Mouse (Mus musculus) heart, postnatal 14 days (tissue): ENCODE data around the gene Fbxo31. TPM values are rescaled to one million over a fixed set of nuclear protein-coding genes. Genes with fewer than 3 reads are reported as not detected.

Source experiments
- DNase-seq, 2 experiments: peaks; one replicate each; pipeline ENCODE4 v3.0.0; 2021 to 2022
- intact Hi-C: fragments of 180-260 bp; cut with DNase I; formaldehyde crosslinking; loops from one replicate; pipeline ENCODE4 v1.15.1; 2025
- total RNA-seq, 2 experiments: library from RNA; stranded (reverse); gene quantifications; 2 replicates each; pipeline ENCODE4 v1.2.3; 2021

Gene Fbxo31
- total RNA-seq, 2 experiments from 2014 or later: 74.4 to 93.8 TPM

DNA sequence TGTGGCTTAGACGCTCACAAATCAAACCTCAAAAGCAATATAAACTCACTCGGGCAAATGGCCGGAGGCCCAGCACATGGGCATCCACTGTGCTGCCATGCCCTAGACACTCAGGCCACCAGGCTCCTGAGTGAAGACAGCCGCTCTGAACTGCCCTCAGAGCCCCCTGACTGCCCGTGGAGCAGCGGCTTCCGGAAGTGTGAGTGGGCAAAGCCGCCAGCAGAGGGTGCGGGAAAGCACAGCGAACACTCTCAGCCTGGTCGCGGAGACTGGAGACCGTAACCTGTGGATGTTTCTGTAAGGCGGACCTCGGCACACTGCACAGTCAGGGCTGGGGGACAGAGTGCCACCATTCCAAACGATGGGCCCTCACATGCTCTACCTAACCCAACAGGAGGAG, 20.1 kb downstream of the Fbxo31 start:
- intact Hi-C loops: no loop called here
- DNase-seq: no peak

GRCm38 (mm10) chr8:121557746-121558145, 20.9 kb downstream of the Fbxo31 start:
- intact Hi-C loops: no loop called here

GRCm38 (mm10) chr8:121553831-121554475, 24.7 kb downstream of the Fbxo31 start:
- intact Hi-C loops: no loop called here
- no peak for DNase-seq

More at GRCm38 (mm10) chr8:121557746-121558145, 20.9 kb downstream of the Fbxo31 start:
- no peak for DNase-seq

DNA sequence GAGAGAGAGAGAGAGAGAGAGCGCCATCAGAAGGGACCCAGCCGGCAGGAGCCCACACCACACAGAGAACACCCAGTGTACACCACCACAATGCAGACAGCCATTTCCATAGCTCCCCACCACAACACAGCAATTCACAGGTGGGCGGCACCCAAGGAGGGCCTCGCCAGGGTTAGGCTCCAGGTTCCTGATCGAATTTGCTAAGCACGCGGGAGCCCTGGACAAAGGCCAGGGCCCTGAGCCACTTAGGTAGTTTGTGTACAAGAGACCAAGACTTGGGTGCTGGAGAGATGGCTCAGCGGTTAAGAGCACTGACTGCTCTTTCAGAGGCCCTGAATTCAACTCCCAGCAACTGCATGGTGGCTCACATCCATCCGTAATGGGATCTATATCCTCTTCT, 26.1 kb downstream of the Fbxo31 start:
- intact Hi-C loops: no loop called here
- DNase-seq: no peak

DNA sequence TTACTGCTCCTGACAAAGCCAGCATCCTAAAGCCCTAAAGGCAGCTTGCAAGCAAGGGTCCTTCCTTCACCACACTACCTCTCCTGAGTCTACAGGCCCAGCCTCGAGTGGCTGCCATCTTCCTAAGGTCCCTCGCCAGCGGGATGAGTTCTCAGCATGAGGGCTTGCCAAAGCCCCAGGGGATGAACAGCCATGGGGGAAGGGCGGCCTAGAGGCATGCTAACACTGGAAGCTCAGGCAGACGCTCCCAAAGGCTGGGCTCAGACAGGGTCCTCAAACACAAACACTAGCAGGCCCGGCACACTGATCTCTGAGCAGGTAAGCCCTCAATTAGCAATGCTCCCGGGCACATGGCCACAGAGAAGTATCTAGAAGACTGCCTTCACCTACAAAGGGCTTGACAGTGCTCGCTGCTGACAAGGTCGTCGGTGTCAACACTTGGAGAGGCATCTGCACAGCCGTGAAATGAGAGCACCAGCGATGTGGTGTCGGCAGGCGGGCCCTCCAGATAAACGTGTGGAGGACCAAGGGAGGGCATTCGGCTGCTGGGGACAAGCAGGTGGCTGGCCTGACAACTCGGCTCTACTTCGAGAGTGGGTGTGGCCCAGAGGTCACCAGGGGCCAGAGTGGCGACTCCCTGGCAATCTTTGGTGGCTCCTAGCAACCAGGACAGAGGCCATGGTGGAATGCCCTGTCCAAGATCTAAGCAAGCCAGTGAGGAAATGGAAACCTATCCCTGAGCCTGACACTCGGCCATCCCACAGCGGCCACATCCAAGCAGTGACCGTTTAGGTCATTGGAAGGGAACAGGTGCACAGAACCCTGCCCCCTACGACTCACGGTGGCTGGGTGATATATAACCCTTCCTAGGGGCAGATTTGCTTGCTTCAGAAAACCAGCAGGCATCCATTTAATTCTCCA, 27.3 kb downstream of the Fbxo31 start:
- intact Hi-C loops: no loop called here
- no peak for DNase-seq

DNA sequence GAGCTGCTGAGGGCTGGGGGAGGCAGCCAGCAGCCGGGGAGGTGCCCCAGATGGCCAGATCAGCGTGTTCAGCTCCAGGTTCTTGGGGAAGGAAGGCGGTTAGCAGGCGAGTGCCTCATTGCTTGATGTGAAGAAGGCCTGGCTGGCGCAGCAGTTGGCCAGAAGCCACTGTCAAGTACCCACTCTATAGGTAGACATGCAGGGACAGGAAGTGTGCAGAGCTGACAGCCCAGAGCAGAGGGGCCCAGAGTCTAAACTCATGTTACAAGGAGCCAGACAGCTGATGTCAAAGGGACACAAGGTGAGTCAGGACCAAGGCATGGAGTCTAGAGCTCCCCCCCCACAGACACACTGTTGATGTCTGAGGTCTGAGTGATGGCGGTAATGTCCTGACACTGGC, 28.6 kb downstream of the Fbxo31 start:
- intact Hi-C loops: no loop called here
- no peak for DNase-seq

DNA sequence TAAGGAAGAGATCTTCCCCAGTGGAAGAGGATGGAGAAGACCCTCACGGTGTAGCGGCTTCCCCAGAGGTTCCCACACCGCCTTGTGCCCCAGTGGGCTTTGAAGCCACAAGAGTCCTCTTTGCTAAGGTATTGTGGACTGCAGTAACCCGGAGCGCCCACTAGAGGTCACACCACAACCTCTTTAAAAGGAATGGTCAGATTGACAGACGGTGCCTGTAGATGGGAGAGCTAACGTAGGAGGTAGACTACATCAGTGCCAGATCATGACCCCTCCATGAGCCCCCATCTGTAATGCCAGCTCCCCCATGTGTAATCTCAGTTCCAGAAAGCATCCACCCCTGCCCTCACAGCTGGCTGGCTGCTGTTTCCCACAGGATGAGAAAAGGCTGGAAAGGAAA, 31.5 kb downstream of the Fbxo31 start:
- peak; percentile 74 to 82 for DNase-seq
- intact Hi-C loops: loop anchor here (5.0 to 10.0 kb wide), 3 partner anchors 125 to 288 kb away; no protein-coding TSS in a partner anchor

DNA sequence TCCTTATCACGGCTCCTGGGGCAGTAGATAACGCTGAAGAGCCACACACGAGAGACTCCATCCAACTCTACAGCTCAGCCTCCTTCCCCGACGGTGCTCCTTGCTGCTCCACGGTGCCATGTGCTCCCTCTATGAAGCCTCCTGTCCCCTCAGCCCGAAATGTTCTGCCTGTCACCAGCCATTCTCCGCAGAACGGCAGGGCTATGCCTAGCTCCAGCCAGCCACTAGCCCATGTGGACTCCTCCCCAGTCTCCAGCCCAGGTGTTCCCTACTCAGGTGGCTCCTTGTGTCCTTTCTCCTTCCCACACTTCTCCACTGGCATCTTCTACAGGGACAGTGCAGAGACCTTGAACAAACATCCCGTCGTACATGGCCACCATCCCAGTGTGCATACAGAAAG, 33.7 kb downstream of the Fbxo31 start:
- no peak for DNase-seq
- intact Hi-C loops: loop anchor here (5.0 to 10.0 kb wide), 3 partner anchors 127 to 290 kb away; no protein-coding TSS in a partner anchor

- intact Hi-C loops: loop anchor here (10.0 kb wide), 1 partner anchor 290 kb away; no protein-coding TSS in a partner anchor
Observed at GRCm38 (mm10) chr8:121544276-121544785, 34.3 kb downstream of the Fbxo31 start, which contains the start of gene 1700018B08Rik. 1700018B08Rik (minus strand) TSS chr8:121544320.

DNA sequence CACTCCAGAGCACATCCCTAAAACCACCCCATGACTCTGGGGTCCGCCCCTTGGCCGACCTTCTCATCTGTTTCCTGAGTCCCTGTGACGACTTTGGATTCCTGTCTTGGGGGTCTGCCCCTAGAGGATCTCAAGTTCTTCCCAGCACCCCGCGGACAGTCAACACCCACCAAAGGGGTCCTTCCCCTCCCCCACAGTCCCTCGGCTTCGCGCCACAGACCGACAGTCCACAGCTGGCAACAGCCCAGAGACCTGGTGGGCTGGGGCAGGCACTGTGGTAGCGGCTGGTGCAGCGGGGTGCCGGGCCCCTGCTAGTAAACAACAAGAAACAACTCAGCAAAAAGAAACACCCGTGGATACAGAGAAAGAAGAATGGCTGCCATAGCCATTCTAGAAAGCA, 35.7 kb downstream of the Fbxo31 start:
- DNase-seq: no peak
- intact Hi-C loops: loop anchor here (10.0 kb wide), 1 partner anchor 292 kb away; no protein-coding TSS in a partner anchor

More at GRCm38 (mm10) chr8:121544276-121544785, 34.3 kb downstream of the Fbxo31 start, which contains the start of gene 1700018B08Rik:
- DNase-seq: no peak

GRCm38 (mm10) chr8:121541862-121542261, 36.7 kb downstream of the Fbxo31 start:
- DNase-seq: no peak
- intact Hi-C loops: loop anchor here (10.0 kb wide), 1 partner anchor 293 kb away; no protein-coding TSS in a partner anchor

DNA sequence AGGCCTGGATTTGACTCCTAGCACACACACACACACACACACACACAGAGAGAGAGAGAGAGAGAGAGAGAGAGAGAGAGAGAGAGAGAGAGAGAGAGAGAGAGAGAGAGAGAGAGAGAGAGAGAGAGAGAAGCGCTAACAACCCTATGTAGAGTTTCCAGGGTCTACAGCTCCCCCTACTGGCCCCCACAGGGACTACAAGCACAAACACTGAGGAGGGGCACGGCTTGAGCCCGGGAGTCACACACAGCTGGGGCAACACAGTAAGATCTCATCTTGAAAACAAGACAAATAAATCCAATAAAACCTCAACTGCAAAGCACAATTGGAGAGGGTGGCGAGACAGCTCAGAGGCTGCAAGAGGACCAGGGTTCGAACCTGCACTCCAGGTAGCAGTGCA, 46.2 kb downstream of the Fbxo31 start:
- intact Hi-C loops: no loop called here
- peak in 1 of 2 experiments; percentile 47 for DNase-seq

DNA sequence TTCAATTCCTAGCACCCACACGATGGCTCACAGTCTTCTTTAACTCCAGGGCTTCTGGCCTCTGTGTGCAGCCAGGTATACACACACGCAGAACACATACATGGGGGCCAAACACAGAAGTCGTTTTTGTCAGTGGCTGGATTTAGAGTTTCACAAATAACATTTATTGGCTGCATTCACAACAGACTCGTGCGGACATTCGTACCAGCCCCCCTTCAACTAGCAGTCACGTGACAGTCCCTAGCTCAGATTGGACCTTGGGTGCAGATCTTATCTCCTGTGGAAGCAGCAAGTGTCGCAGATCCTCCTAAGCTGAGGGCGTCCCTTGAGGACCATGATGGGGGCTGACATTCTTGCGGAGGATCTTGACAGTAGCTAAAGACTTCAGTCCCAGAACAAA, 48.0 kb downstream of the Fbxo31 start:
- DNase-seq: no peak
- intact Hi-C loops: no loop called here

DNA sequence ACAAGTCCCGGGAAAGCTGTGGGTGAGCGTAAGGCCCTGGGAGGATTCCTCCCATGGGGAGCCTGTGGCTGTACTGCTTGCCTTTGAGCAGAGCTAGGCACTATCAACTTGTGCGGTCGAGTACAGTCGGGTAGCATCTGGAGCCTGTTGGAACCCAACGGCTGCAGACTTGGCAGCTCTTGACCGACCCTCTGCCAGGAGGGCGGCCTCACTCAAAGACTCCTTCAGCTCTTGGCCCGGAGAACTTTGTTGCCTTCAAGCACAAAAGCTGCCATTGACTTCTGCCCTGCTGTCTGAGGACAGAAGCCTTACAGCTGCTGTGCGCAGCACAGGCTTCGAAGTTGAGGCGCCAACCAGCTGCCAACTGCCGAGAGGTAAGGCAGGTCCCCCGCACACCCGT, 49.8 kb downstream of the Fbxo31 start:
- peak; percentile 64 to 72 for DNase-seq
- intact Hi-C loops: no loop called here

DNA sequence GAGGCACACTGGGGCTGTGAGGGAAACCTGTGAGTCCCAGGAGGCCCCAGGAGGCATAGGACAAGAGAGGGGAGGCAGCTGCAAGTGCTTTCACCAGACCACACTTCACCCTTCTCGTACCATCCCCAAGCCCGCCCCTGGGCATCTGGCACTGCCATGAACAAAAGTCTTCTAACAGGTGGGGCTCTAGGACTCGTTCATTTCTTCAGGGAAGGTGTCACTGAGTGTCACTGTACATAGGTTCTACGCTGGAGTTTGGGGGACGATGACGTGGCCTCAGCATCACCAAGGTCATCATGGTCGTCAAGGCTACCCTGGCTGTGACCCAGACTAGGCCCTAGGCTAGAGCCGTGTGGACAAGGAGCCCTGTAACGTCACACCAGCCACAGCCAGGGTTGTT, 50.9 kb downstream of the Fbxo31 start:
- no peak for DNase-seq
- intact Hi-C loops: no loop called here

DNA sequence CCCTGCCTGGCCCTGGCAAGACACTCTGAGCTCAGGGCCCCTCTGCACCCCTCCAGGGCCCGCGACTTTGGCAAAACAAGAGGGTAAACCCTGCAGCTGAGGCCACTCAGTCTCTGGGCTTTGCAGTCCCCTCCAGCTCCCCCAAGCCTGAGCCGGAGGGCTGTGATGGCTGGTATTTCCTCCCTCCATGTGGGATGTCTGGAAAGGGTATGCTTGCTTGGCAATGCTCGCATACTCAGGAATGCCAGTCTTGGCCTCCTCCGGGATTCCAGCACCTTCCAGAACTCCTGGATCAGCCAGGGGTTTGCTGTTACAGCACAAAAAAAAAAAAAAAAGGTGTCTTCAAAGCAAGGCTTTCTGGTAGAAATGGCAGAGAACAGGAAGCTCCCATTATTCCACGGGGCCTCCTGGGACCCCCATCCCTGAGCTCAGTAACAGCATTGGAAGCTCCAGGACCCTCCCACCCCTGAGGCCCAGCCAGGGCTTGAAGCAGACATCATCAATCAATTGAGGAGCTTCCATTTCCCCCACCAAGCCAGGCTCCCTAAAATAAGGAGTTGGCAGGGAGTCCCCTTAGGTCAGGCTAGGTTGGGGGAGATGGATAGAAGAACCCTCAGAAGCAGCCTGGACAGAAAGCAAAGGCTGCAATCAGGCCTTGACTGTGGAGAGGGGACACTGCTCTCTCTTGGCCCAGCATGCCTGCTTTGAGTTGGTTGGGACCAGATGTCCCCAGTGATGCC, 51.6 kb downstream of the Fbxo31 start:
- DNase-seq: no peak
- intact Hi-C loops: no loop called here

- DNase-seq: no peak
- intact Hi-C loops: no loop called here
Observed at GRCm38 (mm10) chr8:121525111-121525818, 53.3 kb downstream of the Fbxo31 start.

- DNase-seq: peak; percentile 87 to 91
- intact Hi-C loops: loop anchor here (1.0 to 10.0 kb wide), 5 partner anchors 89 to 689 kb away; no protein-coding TSS in a partner anchor
Observed at GRCm38 (mm10) chr8:121513429-121513828, 65.2 kb downstream of the Fbxo31 start.

DNA sequence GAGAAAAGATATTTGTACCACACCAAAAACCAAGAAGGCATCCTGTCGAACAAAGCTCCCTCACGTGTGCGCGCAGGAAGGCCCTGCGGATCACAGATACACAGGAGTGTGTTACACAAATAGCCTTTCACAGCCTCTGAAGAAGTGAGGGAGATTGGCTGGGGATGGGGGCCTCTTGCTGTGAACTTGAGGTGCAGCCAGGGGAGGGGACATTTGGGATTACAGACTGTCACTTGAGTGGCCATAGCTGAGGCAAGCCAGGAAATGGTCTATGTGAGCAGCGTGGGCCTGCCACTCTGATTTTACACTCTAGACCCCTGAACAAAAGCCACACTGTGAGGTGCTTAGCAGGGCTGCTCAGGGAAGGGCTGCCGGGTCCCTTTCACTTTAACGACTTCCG, 66.9 kb downstream of the Fbxo31 start:
- intact Hi-C loops: loop anchor here (2.0 to 10.0 kb wide), 4 partner anchors 87 to 687 kb away; no protein-coding TSS in a partner anchor
- no peak for DNase-seq
